Mouse (Mus musculus): ENCODE measurements around the gene 2810021J22Rik.

Gene 2810021J22Rik

GRCm38 (mm10) chr11:58931576-58931975 is 64.6 kb downstream of the 2810021J22Rik start:
- CTCF ChIA-PET: interaction anchor here (0.5 to 1.7 kb wide), 9 partner anchors 9 to 426 kb away, joined by 3 to 9 read pairs (median 3); partner anchors contain the start of genes Hist3h2a (in 1 of the 4) and Trim17 (in 1 of the 4)

More at GRCm38 (mm10) chr11:58931576-58931975, 64.6 kb downstream of the 2810021J22Rik start:
- POLR2A ChIA-PET: interaction anchor here in 3 of 4 experiments (0.7 to 3.6 kb wide), 10 partner anchors 13 to 50 kb away, joined by 3 to 14 read pairs (median 4); partner anchors contain the start of genes Hist3h2a (in 3 of the 3), Trim17 (in 3 of the 3) and Hist3h2ba (in 2 of the 3)

Data from embryonic stem cell, embryonic (primary cell).